Mouse (Mus musculus): ENCODE results near the gene Med13. TPM values are rescaled to one million over a fixed set of nuclear protein-coding genes. Genes with fewer than 3 reads are reported as not detected.

Gene Med13
- polyA plus RNA-seq, 1 experiment from 2014 or later, result 12.1 TPM

- no peaks in the 10 kb centered on the region for H3K27me3 ChIP-seq (ENCODE audit: control insufficient read depth, insufficient read depth, low read length)
- H3K9ac ChIP-seq (replicated peaks; ENCODE audit: low read length), result no peak overlapping the region
- H3K27ac ChIP-seq (replicated peaks; ENCODE audit: low read depth, low read length), result no peak overlapping the region
- 85% methylated on average over 3 of the region's 3 CpGs for WGBS
- H3K4me1 ChIP-seq (ENCODE audit: control insufficient read depth, insufficient read depth, low read length), result no peaks in the 10 kb centered on the region
- no peak for ATAC-seq (replicated peaks; ENCODE audit: insufficient number of reproducible peaks, low FRiP score, low TSS enrichment, low read depth)
- H3K9me3 ChIP-seq (replicated peaks; ENCODE audit: control insufficient read depth, low read length), result no peaks in the 10 kb centered on the region
- no peak overlapping the region for H3K4me3 ChIP-seq (ENCODE audit: low read depth, low read length)
- H3K4me2 ChIP-seq (ENCODE audit: low read depth, low read length), result no peak overlapping the region
- no peaks in the 10 kb centered on the region for H3K36me3 ChIP-seq (replicated peaks; ENCODE audit: control insufficient read depth, insufficient read depth, low read depth, low read length)
- DNase-seq (ENCODE audit: low spot score), result no peak
Observed at GRCm38 (mm10) chr11:86384141-86384540, 26.7 kb upstream of the Med13 start.

GRCm38 (mm10) chr11:86382520-86383157 is 25.2 kb upstream of the Med13 start:
- Histone ChIP-seq H3K27me3 (ENCODE audit: control insufficient read depth, insufficient read depth, low read length) (no peaks in the 10 kb centered on the region), H3K4me3 (ENCODE audit: low read depth, low read length) (no peak overlapping the region), H3K4me2 (ENCODE audit: low read depth, low read length) (no peak overlapping the region), H3K4me1 (ENCODE audit: control insufficient read depth, insufficient read depth, low read length) (no peaks in the 10 kb centered on the region), H3K9ac (replicated peaks; ENCODE audit: low read length) (no peak overlapping the region), H3K9me3 (replicated peaks; ENCODE audit: control insufficient read depth, low read length) (no peaks in the 10 kb centered on the region), H3K27ac (replicated peaks; ENCODE audit: low read depth, low read length) (no peak overlapping the region), H3K36me3 (replicated peaks; ENCODE audit: control insufficient read depth, insufficient read depth, low read depth, low read length) (no peaks in the 10 kb centered on the region)
- no peak for ATAC-seq (replicated peaks; ENCODE audit: insufficient number of reproducible peaks, low FRiP score, low TSS enrichment, low read depth)
- 92% methylated on average over 10 of the region's 10 CpGs for WGBS
- DNase-seq (ENCODE audit: low spot score), result no peak

- no peak overlapping the region for H3K27ac ChIP-seq (replicated peaks; ENCODE audit: low read depth, low read length)
- 74% methylated on average over 5 of the region's 5 CpGs for WGBS
- H3K4me2 ChIP-seq (ENCODE audit: low read depth, low read length), result no peak overlapping the region
- DNase-seq (ENCODE audit: low spot score) (no peak), ATAC-seq (replicated peaks; ENCODE audit: insufficient number of reproducible peaks, low FRiP score, low TSS enrichment, low read depth) (no peak)
- no peaks in the 10 kb centered on the region for H3K27me3 ChIP-seq (ENCODE audit: control insufficient read depth, insufficient read depth, low read length)
- no peaks in the 10 kb centered on the region for H3K36me3 ChIP-seq (replicated peaks; ENCODE audit: control insufficient read depth, insufficient read depth, low read depth, low read length)
- H3K9me3 ChIP-seq (replicated peaks; ENCODE audit: control insufficient read depth, low read length), result no peaks in the 10 kb centered on the region
- H3K9ac ChIP-seq (replicated peaks; ENCODE audit: low read length), result no peak overlapping the region
- H3K4me3 ChIP-seq (ENCODE audit: low read depth, low read length), result no peak overlapping the region
- no peaks in the 10 kb centered on the region for H3K4me1 ChIP-seq (ENCODE audit: control insufficient read depth, insufficient read depth, low read length)
Observed at GRCm38 (mm10) chr11:86381478-86382091, 24.2 kb upstream of the Med13 start.

GRCm38 (mm10) chr11:86380521-86381238 is 23.3 kb upstream of the Med13 start:
- no peak for DNase-seq (ENCODE audit: low spot score)
- H3K27ac ChIP-seq (replicated peaks; ENCODE audit: low read depth, low read length), result no peak overlapping the region
- no peaks in the 10 kb centered on the region for H3K9me3 ChIP-seq (replicated peaks; ENCODE audit: control insufficient read depth, low read length)
- no peak overlapping the region for H3K9ac ChIP-seq (replicated peaks; ENCODE audit: low read length)
- H3K36me3 ChIP-seq (replicated peaks; ENCODE audit: control insufficient read depth, insufficient read depth, low read depth, low read length), result no peaks in the 10 kb centered on the region
- WGBS, result 83% methylated on average over 12 of the region's 12 CpGs
- no peaks in the 10 kb centered on the region for H3K4me1 ChIP-seq (ENCODE audit: control insufficient read depth, insufficient read depth, low read length)
- H3K4me3 ChIP-seq (ENCODE audit: low read depth, low read length), result no peak overlapping the region
- no peak overlapping the region for H3K4me2 ChIP-seq (ENCODE audit: low read depth, low read length)
- ATAC-seq (replicated peaks; ENCODE audit: insufficient number of reproducible peaks, low FRiP score, low TSS enrichment, low read depth), result no peak
- no peaks in the 10 kb centered on the region for H3K27me3 ChIP-seq (ENCODE audit: control insufficient read depth, insufficient read depth, low read length)

- H3K9me3 ChIP-seq (replicated peaks; ENCODE audit: control insufficient read depth, low read length), result no peaks in the 10 kb centered on the region
- H3K4me2 ChIP-seq (ENCODE audit: low read depth, low read length), result no peak overlapping the region
- WGBS, result 55% methylated on average over 4 of the region's 4 CpGs
- no peak for ATAC-seq (replicated peaks; ENCODE audit: insufficient number of reproducible peaks, low FRiP score, low TSS enrichment, low read depth)
- no peak for DNase-seq (ENCODE audit: low spot score)
- no peaks in the 10 kb centered on the region for H3K27me3 ChIP-seq (ENCODE audit: control insufficient read depth, insufficient read depth, low read length)
- no peak overlapping the region for H3K4me3 ChIP-seq (ENCODE audit: low read depth, low read length)
- H3K27ac ChIP-seq (replicated peaks; ENCODE audit: low read depth, low read length), result no peak overlapping the region
- no peaks in the 10 kb centered on the region for H3K4me1 ChIP-seq (ENCODE audit: control insufficient read depth, insufficient read depth, low read length)
- no peaks in the 10 kb centered on the region for H3K36me3 ChIP-seq (replicated peaks; ENCODE audit: control insufficient read depth, insufficient read depth, low read depth, low read length)
- no peak overlapping the region for H3K9ac ChIP-seq (replicated peaks; ENCODE audit: low read length)
Observed at GRCm38 (mm10) chr11:86378981-86379380, 21.6 kb upstream of the Med13 start.

- Histone ChIP-seq H3K36me3 (replicated peaks; ENCODE audit: control insufficient read depth, insufficient read depth, low read depth, low read length) (no peaks in the 10 kb centered on the region), H3K9me3 (replicated peaks; ENCODE audit: control insufficient read depth, low read length) (no peaks in the 10 kb centered on the region), H3K9ac (replicated peaks; ENCODE audit: low read length) (no peak overlapping the region), H3K27ac (replicated peaks; ENCODE audit: low read depth, low read length) (no peak overlapping the region), H3K4me1 (ENCODE audit: control insufficient read depth, insufficient read depth, low read length) (no peaks in the 10 kb centered on the region), H3K27me3 (ENCODE audit: control insufficient read depth, insufficient read depth, low read length) (no peaks in the 10 kb centered on the region), H3K4me2 (ENCODE audit: low read depth, low read length) (no peak overlapping the region), H3K4me3 (ENCODE audit: low read depth, low read length) (no peak overlapping the region)
- no peak for DNase-seq (ENCODE audit: low spot score)
- ATAC-seq (replicated peaks; ENCODE audit: insufficient number of reproducible peaks, low FRiP score, low TSS enrichment, low read depth), result no peak
- 91% methylated on average over 5 of the region's 5 CpGs for WGBS
Observed at GRCm38 (mm10) chr11:86377841-86378240, 20.4 kb upstream of the Med13 start.

- Histone ChIP-seq H3K36me3 (replicated peaks; ENCODE audit: control insufficient read depth, insufficient read depth, low read depth, low read length) (no peaks in the 10 kb centered on the region), H3K9ac (replicated peaks; ENCODE audit: low read length) (no peak overlapping the region), H3K4me3 (ENCODE audit: low read depth, low read length) (no peak overlapping the region), H3K27ac (replicated peaks; ENCODE audit: low read depth, low read length) (no peak overlapping the region), H3K9me3 (replicated peaks; ENCODE audit: control insufficient read depth, low read length) (no peaks in the 10 kb centered on the region), H3K4me1 (ENCODE audit: control insufficient read depth, insufficient read depth, low read length) (no peaks in the 10 kb centered on the region), H3K4me2 (ENCODE audit: low read depth, low read length) (no peak overlapping the region), H3K27me3 (ENCODE audit: control insufficient read depth, insufficient read depth, low read length) (no peaks in the 10 kb centered on the region)
- DNase-seq (ENCODE audit: low spot score) (no peak), ATAC-seq (replicated peaks; ENCODE audit: insufficient number of reproducible peaks, low FRiP score, low TSS enrichment, low read depth) (no peak)
- 74% methylated on average over 4 of the region's 4 CpGs for WGBS
Observed at GRCm38 (mm10) chr11:86376707-86377106, 19.3 kb upstream of the Med13 start.

GRCm38 (mm10) chr11:86375086-86375485 is 17.7 kb upstream of the Med13 start:
- 86% methylated on average over 6 of the region's 6 CpGs for WGBS

More at GRCm38 (mm10) chr11:86375086-86375485, 17.7 kb upstream of the Med13 start:
- Histone ChIP-seq H3K9ac (replicated peaks; ENCODE audit: low read length) (no peak overlapping the region), H3K4me1 (ENCODE audit: control insufficient read depth, insufficient read depth, low read length) (no peaks in the 10 kb centered on the region), H3K36me3 (replicated peaks; ENCODE audit: control insufficient read depth, insufficient read depth, low read depth, low read length) (no peaks in the 10 kb centered on the region), H3K27me3 (ENCODE audit: control insufficient read depth, insufficient read depth, low read length) (no peaks in the 10 kb centered on the region), H3K9me3 (replicated peaks; ENCODE audit: control insufficient read depth, low read length) (no peaks in the 10 kb centered on the region), H3K4me2 (ENCODE audit: low read depth, low read length) (no peak overlapping the region), H3K4me3 (ENCODE audit: low read depth, low read length) (no peak overlapping the region), H3K27ac (replicated peaks; ENCODE audit: low read depth, low read length) (no peak overlapping the region)
- no peak for ATAC-seq (replicated peaks; ENCODE audit: insufficient number of reproducible peaks, low FRiP score, low TSS enrichment, low read depth)
- DNase-seq (ENCODE audit: low spot score), result no peak
